Mouse (Mus musculus): ENCODE measurements around the gene Slco3a1.

DNA sequence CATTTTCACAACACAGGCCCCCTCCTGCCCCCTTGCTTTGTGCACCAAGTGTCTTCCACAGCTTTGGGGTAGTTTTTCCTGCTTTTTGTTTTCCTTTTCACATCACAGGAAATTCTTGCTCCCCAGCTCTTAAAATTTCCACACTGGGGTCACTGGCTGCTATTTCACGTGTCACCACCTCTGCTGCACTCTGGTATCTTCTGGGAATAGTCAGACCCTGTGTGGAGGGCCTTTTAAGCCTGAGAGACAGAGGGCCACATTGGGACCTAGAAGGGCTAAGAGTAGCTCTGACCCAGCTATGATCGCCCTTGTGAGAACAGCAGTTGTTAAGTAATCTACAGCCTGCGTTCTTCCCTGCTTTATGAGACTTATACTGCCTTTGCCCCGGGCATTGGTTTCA, 87.7 kb downstream of the Slco3a1 start:
- TF ChIP-seq CTCF (IDR thresholded peaks at IDR 0.05; ENCODE audit: low read depth, low read length) (no peak), POLR2A (IDR thresholded peaks at IDR 0.05; ENCODE audit: insufficient read depth, low read length) (no peak)

All from ES-Bruce4 (cell line).